Mouse (Mus musculus) spleen, adult 18-20 months (tissue): ENCODE measurements around the gene Aurkb.
"Not testable (repeated sequence)": the region's sequence is repeated elsewhere in the genome, so short reads cannot be mapped to it uniquely, and the experiment has no call there.

Experiments used
- DNase-seq, 2 experiments: peaks; one replicate each; pipeline ENCODE4 v3.0.0; 2022; ENCODE audit warnings: mixed read lengths in 2 of 2

Aurkb gene

GRCm38 (mm10) chr11:69081613-69082012 lies 36.2 kb downstream of the Aurkb start:
- no peak for DNase-seq

- no peak for DNase-seq
Measured at GRCm38 (mm10) chr11:69085608-69086007, 40.2 kb downstream of the Aurkb start.

DNA sequence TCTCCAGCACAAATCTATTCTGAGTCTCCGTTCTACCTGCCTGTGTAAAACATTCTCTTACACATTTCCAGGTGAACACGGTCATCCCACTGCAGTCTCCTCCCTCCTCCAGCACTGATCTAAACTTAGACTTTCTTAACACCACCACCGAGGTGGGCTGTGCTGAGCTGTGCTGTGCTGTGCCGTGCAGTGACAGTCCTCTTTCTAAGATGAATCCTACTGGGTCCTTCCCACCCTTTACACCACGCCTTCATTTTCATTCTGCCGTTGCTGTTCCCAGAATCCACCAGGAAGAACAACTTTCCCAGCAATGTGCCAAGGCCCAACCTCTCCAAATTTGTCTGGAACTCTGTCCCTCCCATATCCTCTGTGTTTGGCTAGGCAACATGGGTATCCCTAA lies 40.9 kb downstream of the Aurkb start:
- no peak for DNase-seq

DNA sequence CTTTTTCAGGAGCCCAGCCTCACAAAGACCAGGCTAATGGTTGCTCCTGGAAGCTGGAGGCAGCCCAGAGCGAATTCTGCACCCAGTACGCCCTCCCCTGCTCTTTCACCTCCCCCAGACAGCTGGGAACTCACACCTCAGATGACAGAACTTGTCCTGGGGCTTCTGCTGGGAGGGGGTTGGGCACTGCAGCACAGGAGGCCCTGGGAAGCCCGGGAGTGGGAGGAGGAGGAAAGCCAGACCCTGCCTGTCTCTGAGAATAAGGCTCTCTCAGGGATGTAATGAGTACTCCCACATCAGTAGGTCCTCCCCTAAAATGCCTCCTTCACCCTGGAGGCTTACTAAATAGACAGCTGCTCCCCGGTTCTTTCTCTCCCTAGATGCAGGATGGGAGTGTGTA lies 41.6 kb downstream of the Aurkb start:
- no peak for DNase-seq

- DNase-seq: no peak
Measured at GRCm38 (mm10) chr11:69087597-69087996, 42.1 kb downstream of the Aurkb start.

DNA sequence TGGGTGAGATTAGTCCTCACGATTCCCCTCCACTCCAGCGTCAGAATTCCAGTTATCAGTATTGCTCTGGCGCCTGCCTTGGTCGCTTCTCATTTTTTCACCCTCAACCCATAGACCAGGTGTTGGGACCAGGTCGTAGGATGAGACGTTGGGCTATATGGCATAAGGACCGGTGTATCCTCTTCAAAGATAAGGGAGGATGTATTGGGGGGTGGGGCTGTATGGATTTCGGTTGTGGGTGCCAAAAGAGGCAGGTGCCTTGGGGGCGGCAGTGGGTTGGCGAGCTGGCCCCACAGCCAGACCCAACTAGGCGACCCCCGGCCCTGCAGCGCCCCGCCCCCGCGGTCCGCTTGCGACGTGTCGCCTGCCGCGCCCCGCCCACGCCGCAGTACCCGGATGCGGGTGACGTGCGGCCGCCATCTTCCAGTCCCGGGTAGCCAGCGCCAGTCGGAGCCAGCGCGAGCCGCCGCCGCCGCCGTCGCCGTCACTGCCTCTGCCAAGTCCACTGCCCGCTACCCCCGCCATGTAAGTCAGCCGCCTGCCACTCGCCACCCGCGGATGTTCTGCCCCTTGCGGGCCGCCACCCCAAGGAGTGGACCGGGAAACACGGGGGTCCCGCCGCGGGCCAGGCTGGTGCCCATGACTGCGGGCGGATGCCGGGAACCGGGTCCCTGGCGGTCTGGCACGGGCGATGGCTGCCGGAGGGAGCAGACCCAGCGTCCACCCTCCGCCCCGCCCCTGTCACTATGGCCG lies 42.8 kb downstream of the Aurkb start, which contains the start of gene Vamp2:
Vamp2 (plus strand) TSS at position 388 of the 753 bp plus-strand sequence.
- peak; percentile 79 to 92 for DNase-seq

DNA sequence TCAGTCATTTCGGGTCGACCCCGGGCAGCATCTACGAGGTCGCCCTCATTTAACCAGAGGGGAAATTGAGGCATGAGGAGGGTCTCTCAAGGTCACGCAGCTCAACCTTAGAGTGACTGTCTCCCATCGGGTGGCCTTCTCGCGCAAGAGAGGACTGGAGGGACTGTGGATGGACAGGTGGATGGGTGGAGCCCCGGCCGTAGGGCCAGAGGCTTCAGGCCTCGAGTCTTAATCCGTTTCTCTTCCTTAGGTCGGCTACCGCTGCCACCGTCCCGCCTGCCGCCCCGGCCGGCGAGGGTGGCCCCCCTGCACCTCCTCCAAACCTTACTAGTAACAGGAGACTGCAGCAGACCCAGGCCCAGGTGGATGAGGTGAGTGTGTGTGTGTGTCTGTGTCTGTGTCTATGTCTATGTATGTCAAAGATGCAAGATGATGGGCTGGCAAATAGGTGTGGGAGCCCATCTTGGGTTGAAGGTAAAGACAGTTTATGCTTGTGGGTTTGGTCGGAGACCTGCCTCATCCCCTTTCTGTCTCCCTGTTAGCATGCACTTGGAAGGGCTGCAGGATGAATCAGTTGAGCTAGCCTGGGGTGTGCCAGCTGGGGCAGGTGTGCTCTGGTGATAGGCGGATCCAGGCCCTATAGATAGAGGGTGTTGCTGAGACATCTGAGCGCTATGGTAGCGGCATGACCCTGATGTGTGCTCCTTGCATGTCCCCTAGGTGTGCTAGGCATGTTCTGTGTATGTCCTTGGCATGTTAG lies 43.6 kb downstream of the Aurkb start:
- DNase-seq: peak in 1 of 2 experiments; percentile 28

DNA sequence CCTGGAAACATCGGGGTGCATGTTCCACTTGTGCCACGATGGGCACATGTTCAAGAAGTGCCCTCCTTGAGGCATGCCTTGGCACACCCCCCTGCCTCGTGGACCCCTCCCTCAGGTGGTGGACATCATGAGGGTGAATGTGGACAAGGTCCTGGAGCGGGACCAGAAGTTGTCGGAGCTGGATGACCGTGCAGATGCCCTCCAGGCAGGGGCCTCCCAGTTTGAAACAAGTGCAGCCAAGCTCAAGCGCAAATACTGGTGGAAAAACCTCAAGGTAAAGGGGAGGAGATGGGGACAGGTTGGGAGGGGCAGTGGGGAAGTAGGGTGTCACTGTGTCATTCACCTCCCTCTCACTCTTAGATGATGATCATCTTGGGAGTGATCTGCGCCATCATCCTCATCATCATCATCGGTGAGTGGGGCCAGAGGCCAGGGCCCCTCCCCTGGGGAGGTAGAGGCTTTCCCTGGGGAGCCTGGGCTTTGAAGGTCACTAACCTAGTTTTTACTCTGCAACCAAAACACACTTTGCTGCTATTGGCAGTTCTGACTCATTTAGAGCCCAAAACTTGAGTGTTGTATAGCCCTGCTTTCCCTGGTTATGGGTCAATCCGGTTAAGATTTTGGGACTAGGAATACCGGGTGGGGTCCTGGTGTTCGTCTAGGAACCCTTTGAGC lies 44.3 kb downstream of the Aurkb start:
- DNase-seq: no peak

DNA sequence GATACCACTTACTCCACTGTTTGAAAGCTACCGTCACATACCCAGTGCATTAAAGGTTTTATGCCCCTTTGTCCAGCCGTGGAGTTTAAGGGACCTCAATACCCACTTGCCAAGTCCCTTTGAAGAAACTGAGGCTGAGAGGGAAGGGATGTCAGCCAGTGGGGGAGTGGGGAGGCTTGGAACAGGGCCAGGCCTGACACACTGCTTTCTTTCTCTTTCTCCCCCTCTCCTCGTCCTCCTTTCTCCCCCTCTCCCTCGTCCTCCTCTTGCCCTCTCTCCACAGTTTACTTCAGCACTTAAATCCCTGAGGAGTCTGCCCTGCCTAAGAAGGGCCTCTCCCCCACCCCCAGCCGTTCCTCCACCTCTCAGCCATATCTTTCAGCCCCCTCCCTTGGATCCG lies 44.9 kb downstream of the Aurkb start:
- DNase-seq: no peak

DNA sequence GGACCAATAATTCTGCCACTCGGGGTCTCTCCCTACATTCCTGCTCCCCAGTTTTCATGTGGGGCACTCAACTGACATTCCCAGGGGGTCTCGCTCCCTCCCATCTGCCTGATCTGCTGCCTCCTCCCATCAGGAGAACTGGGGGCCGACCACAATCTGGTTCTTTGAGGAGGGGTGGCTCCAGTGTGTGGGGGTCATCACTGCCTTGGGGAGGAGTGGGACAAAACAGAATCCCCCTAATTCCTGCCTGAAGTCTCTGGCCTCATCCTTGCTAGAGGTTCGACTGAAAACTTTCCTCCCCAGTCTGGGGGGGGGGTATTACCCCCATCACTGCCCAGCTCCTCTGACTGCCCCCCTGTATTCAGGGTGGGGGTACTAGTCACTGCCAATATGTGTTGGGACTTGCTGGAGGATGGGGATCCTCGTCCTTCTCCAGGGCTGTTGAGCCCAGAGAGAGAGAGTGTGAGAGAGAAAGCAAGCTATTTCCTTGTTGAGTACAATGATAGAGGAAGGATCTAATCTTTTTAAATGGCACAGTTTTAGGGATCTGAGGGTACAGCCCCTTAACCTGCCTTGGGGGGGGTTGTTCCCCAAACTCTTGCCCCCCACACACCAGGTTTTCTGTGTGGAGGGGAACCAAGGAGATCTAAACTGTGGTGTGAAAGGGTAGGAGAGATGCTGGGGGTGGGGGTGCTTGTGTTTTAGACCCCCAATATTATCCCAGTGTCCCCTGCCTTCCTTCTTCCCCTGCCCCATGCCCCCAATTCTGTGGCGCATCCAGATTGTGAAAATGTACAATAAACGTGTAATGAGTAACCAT lies 46.3 kb downstream of the Aurkb start:
- no peak for DNase-seq

DNA sequence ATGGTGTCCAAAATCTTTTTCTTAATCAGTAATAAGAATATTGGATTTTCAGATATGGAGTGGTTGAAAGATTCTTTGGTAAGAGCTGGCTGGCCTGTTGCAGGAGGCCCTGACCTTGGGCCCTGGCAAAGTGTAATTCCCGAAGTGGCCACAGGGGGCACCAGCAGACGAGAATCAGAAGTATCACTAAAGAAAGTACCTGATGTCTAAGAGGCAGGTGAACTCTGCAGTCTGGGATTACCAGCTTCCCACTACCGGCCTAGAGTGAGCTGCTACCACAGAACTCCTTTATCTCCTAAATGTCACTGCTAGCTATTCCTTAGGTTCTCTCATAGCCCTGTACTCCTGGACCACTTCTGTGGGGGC lies 46.9 kb downstream of the Aurkb start:
- DNase-seq: peak; percentile 78 to 94

- DNase-seq: no peak
Measured at GRCm38 (mm10) chr11:69092871-69093270, 47.4 kb downstream of the Aurkb start.

DNA sequence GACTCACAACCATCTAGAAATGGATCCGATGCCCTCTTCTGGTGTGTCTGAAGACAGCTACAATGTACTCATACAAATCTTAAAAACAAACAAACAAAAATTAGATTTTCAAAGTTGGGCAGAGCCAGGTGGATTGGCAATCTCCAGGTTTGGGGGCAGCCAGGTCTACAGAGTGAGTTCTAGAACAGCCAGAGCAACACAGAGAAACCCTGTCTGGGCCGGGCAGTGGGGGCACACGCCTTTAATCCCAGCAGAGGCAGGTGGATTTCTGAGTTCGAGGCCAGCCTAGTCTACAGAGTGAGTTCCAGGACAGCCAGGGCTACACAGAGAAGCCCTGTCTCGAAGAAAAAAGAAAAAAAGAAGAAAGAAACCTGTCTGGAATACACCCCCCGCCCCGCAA lies 48.4 kb downstream of the Aurkb start:
- DNase-seq: not testable (repeated sequence)

GRCm38 (mm10) chr11:69094697-69095429 lies 49.4 kb downstream of the Aurkb start, which contains the start of gene Per1:
Gene Per1 (plus strand): TSS chr11:69095217.
- DNase-seq: peak; percentile 95 to 99

DNA sequence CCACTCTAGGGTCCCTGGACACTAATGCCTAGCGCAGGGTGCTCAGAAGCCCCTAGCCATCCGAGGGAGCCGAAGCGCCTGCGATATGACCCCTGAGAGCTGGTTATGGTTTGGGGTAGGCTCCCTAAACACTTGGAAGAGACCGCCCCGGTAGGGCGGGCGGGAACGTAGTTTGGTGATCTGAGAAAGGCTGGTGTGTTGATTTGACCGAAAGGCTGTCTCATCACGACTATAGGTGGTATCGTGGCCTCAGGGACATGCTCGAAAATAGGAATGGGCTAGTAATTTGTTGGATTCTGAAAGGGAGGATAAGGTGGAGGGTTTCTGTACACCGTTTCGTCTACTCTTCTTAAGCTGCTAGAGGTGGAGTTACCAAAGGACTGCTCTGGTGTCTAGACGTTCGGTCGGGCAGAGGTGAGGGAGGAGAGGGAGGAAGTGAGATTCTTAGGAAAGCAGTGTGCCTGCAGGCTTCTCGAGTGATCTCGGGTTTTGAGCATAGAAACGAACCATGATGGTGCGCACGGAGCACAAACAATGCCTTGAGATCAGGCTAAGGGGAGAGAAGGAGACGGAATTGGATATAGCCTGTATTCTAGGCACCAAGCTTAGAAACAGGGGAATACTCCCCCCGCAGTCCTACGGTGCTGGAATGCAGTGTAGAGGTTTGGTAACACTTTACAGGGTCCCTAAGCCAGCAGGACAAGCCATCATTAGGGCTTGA lies 50.2 kb downstream of the Aurkb start:
- peak in 1 of 2 experiments; percentile 36 for DNase-seq

DNA sequence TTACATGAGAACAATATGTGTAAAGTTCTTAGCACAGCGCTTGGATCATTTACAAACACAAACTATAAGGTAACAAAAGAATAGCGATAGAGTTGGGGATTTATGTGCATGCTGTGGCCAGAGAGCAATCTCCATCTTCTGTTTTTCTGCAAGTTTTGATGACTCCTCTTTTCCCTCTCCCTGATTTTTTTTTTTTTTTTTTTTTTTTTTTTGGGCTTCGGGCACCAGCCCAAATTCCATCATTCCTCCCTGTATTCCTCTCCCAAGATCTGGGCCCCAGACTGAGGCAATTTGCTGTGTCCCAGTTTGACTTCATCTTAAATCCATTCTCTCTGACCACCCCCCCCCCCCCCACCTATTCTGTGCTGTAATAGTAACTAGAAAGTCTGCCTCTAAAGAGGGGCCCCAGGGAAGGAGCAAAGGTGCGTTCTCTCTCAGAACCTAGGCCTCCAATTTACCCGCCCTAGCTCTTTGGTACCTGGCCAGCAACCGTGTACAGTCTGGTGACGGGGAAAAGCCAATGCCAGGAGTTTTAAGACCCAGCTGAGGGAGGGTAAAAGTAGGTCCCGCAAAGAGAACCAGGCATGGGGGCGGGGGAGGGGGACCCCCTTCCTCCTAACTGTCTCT lies 51.0 kb downstream of the Aurkb start:
- no peak for DNase-seq

- DNase-seq: peak; percentile 86 to 90
Measured at GRCm38 (mm10) chr11:69096987-69097900, 51.8 kb downstream of the Aurkb start.

GRCm38 (mm10) chr11:69098039-69098761 lies 52.8 kb downstream of the Aurkb start:
- no peak for DNase-seq

DNA sequence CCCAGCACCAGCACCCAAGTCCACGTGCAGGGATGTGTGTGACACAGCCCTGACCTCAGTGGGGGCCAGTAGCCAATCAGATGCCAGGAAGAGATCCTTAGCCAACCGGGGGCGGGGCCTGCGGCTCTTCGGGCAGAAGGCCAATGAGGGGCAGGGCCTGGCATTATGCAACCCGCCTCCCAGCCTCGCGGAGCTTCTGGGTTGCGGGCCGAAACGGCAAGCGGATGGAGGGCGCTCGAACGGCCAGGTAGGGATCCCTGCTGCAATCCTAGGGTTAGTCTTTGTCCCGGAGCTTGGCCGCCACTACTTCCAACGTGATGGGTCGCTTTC lies 53.3 kb downstream of the Aurkb start:
- DNase-seq: peak; percentile 91 to 93
